Mouse (Mus musculus) lung, embryonic 15.5 days (tissue): ENCODE data around the gene Kctd13. TPM values are rescaled to one million over a fixed set of nuclear protein-coding genes. Genes with fewer than 3 reads are reported as not detected.
A peak's percentile ranks its signal among the peaks of the same experiment; 100 is the strongest.
"Not testable (repeated sequence)": the region's sequence is repeated elsewhere in the genome, so short reads cannot be mapped to it uniquely, and the experiment has no call there.

Source experiments
- ATAC-seq: fragments of 200-750 bp; cut with Nextera tagmentation; 2 replicates; pipeline ENCODE4 v1.8.0; 2017; ENCODE audit warnings: moderate number of reproducible peaks, borderline replicate concordance; ENCODE audit not compliant: low FRiP score, low TSS enrichment; ENCODE audit errors: extremely low read depth
- H3K27ac ChIP-seq: fragments of 300-500 bp; sonication (generic); 2 replicates; pipeline ENCODE4 v1.5.1; 2015; ENCODE audit warnings: moderate library complexity, mild to moderate bottlenecking, inconsistent platforms
- H3K27me3 ChIP-seq: fragments of 300-500 bp; sonication (generic); 2 replicates; pipeline ENCODE4 v1.6.1; 2015; ENCODE audit warnings: inconsistent platforms
- H3K36me3 ChIP-seq: fragments of 300-500 bp; sonication (generic); 2 replicates; pipeline ENCODE4 v1.6.1; 2015; ENCODE audit warnings: inconsistent platforms
- H3K4me1 ChIP-seq: fragments of 300-500 bp; sonication (generic); 2 replicates; pipeline ENCODE4 v1.6.1; 2015; ENCODE audit warnings: inconsistent platforms
- H3K4me2 ChIP-seq: fragments of 300-500 bp; sonication (generic); 2 replicates; pipeline ENCODE4 v1.6.1; 2015; ENCODE audit warnings: inconsistent platforms, mild to moderate bottlenecking, moderate library complexity
- H3K4me3 ChIP-seq: fragments of 300-500 bp; sonication (generic); 2 replicates; pipeline ENCODE4 v1.5.1; 2015; ENCODE audit warnings: mild to moderate bottlenecking, inconsistent platforms
- H3K9ac ChIP-seq: fragments of 300-500 bp; sonication (generic); 2 replicates; pipeline ENCODE4 v1.6.1; 2015; ENCODE audit warnings: inconsistent platforms
- H3K9me3 ChIP-seq: fragments of 300-500 bp; sonication (generic); 2 replicates; pipeline ENCODE4 v1.6.1; 2016; ENCODE audit warnings: inconsistent platforms
- WGBS: fragments of 180-500 bp; shearing (Covaris S2); methylation state at CpG from one replicate; pipeline ENCODE4 v1.1.7; 2015; 5-methylcytosine and 5-hydroxymethylcytosine counted together
- polyA plus RNA-seq: library from polyadenylated mRNA; unstranded; fragments of >200 nt; fragmentation: Nextera tagmentation; extraction: Ambion mirVana; gene quantifications from 2 replicates; pipeline ENCODE4 v1.2.1, GENCODE M21; 2015

Gene Kctd13
- polyA plus RNA-seq = 13.6 and 15.0 TPM in 2 replicates

GRCm38 (mm10) chr7:126928384-126929037 is at the start of gene Kctd13:
Gene Kctd13, plus strand, starts transcription at chr7:126928879.
- Histone ChIP-seq H3K4me2 (peak within 1 kb of the TSS; percentile 94), H3K9ac (peak within 1 kb of the TSS; percentile 90), H3K4me1 (peaks cover 11% of the 10 kb centered on the region), H3K27ac (peak within 1 kb of the TSS; percentile 70), H3K4me3 (peak within 1 kb of the TSS; percentile 93), H3K9me3 (no peaks in the 10 kb centered on the region), H3K27me3 (no peaks in the 10 kb centered on the region), H3K36me3 (peaks cover 6% of the 10 kb centered on the region; the same call in 1 of the 2 replicates)
- WGBS = 3% methylated on average over 55 of the region's 56 CpGs
- peak; percentile 98 for ATAC-seq

- H3K9ac ChIP-seq = 0 out of 2 replicates have a peak overlapping the region, but pooled peaks have one; percentile 97
- H3K27me3 ChIP-seq = no peaks in the 10 kb centered on the region
- H3K4me2 ChIP-seq = peak overlapping the region; percentile 83
- H3K4me1 ChIP-seq = peaks cover 30% of the 10 kb centered on the region
- H3K4me3 ChIP-seq = peak overlapping the region; percentile 88; the same call in 1 of the 2 replicates
- H3K9me3 ChIP-seq = no peaks in the 10 kb centered on the region
- peak overlapping the region; percentile 69 for H3K27ac ChIP-seq
- H3K36me3 ChIP-seq = peaks cover 43% of the 10 kb centered on the region
- no peak for ATAC-seq
- WGBS = 62% methylated on average over 6 of the region's 6 CpGs
These were observed 47.6 kb upstream of the Kctd13 start for GRCm38 (mm10) chr7:126881040-126881439.

DNA sequence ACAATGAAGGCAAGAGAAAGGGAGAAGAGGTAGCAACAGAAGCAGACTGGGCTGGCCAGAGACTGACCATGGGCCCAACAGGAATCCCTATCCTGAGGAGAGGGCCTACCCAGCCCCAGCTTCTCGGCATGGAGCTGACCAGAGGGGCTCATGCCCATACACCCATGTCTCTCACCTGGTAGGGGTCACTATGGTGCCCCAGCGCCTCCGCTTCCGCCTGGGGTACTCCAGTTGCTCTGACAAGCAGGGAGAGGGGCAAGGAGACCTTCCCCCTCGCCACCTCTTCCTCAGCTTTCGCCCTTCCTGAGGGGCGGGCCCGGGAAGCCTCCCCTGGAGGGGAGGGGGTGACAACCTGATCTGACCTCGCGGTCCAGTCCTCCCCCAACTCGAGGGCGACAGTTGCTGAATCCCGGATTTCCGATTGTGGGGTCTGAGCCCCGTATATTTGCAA is 44.9 kb upstream of the Kctd13 start:
- WGBS = 0% methylated on average over 15 of the region's 15 CpGs
- H3K4me1 ChIP-seq = peaks cover 30% of the 10 kb centered on the region
- peak overlapping the region; percentile 88 for H3K4me3 ChIP-seq
- peak overlapping the region; percentile 97 for H3K9ac ChIP-seq
- no peaks in the 10 kb centered on the region for H3K27me3 ChIP-seq
- peak overlapping the region; percentile 83 for H3K4me2 ChIP-seq
- peak overlapping the region; percentile 96 for H3K27ac ChIP-seq
- H3K9me3 ChIP-seq = no peaks in the 10 kb centered on the region
- ATAC-seq = no peak
- peaks cover 16% of the 10 kb centered on the region for H3K36me3 ChIP-seq

GRCm38 (mm10) chr7:126884286-126885164 is 44.2 kb upstream of the Kctd13 start, which contains the start of gene Taok2:
Gene Taok2, minus strand, starts transcription at chr7:126884703.
- Histone ChIP-seq H3K4me2 (peak within 1 kb of the TSS; percentile 83), H3K27me3 (no peaks in the 10 kb centered on the region), H3K4me1 (peaks cover 30% of the 10 kb centered on the region), H3K36me3 (peaks cover 9% of the 10 kb centered on the region), H3K9me3 (no peaks in the 10 kb centered on the region), H3K4me3 (peak within 1 kb of the TSS; percentile 88), H3K27ac (peak within 1 kb of the TSS; percentile 96), H3K9ac (peak within 1 kb of the TSS; percentile 97)
- WGBS = under 1% methylated on average over 56 of the region's 56 CpGs
- ATAC-seq = peak; percentile 96

GRCm38 (mm10) chr7:126887281-126887680 is 41.4 kb upstream of the Kctd13 start:
- H3K4me3 ChIP-seq = no peak overlapping the region
- 46% methylated on average over 5 of the region's 5 CpGs for WGBS
- no peak for ATAC-seq
- peaks cover 8% of the 10 kb centered on the region; the same call in 1 of the 2 replicates for H3K36me3 ChIP-seq
- no peaks in the 10 kb centered on the region for H3K27me3 ChIP-seq
- peaks cover 15% of the 10 kb centered on the region for H3K4me1 ChIP-seq
- H3K9ac ChIP-seq = no peak overlapping the region
- no peaks in the 10 kb centered on the region for H3K9me3 ChIP-seq
- H3K4me2 ChIP-seq = no peak overlapping the region
- H3K27ac ChIP-seq = no peak overlapping the region

GRCm38 (mm10) chr7:126888852-126889251 is 39.8 kb upstream of the Kctd13 start:
- H3K4me2 ChIP-seq = no peak overlapping the region
- peaks cover 4% of the 10 kb centered on the region; the same call in 1 of the 2 replicates for H3K4me1 ChIP-seq
- H3K27ac ChIP-seq = no peak overlapping the region
- no peak overlapping the region for H3K4me3 ChIP-seq
- peaks cover 8% of the 10 kb centered on the region; the same call in 1 of the 2 replicates for H3K36me3 ChIP-seq
- no peak overlapping the region for H3K9ac ChIP-seq
- no peak for ATAC-seq
- no peaks in the 10 kb centered on the region for H3K9me3 ChIP-seq
- 33% methylated on average over 7 of the region's 7 CpGs for WGBS
- no peaks in the 10 kb centered on the region for H3K27me3 ChIP-seq

- H3K4me2 ChIP-seq = peak overlapping the region; percentile 80; the same call in 1 of the 2 replicates
- 84% methylated on average over 5 of the region's 5 CpGs for WGBS
- no peaks in the 10 kb centered on the region for H3K9me3 ChIP-seq
- H3K4me1 ChIP-seq = peaks cover 15% of the 10 kb centered on the region
- H3K4me3 ChIP-seq = no peak overlapping the region
- no peak for ATAC-seq
- H3K27ac ChIP-seq = no peak overlapping the region
- H3K9ac ChIP-seq = no peak overlapping the region
- peaks cover under 1% of the 10 kb centered on the region; the same call in 1 of the 2 replicates for H3K36me3 ChIP-seq
- H3K27me3 ChIP-seq = no peaks in the 10 kb centered on the region
These were observed 31.8 kb upstream of the Kctd13 start for GRCm38 (mm10) chr7:126896912-126897311.

GRCm38 (mm10) chr7:126897390-126898101 is 31.1 kb upstream of the Kctd13 start:
- no peaks in the 10 kb centered on the region for H3K27me3 ChIP-seq
- peak overlapping the region; percentile 64 for H3K4me3 ChIP-seq
- H3K4me2 ChIP-seq = peak overlapping the region; percentile 80
- WGBS = 16% methylated on average over 16 of the region's 16 CpGs
- H3K27ac ChIP-seq = peak overlapping the region; percentile 45
- peaks cover 15% of the 10 kb centered on the region for H3K4me1 ChIP-seq
- ATAC-seq = peak; percentile 72; the same call in 1 of the 2 replicates
- H3K9me3 ChIP-seq = no peaks in the 10 kb centered on the region
- no peaks in the 10 kb centered on the region for H3K36me3 ChIP-seq
- H3K9ac ChIP-seq = peak overlapping the region; percentile 64

- H3K4me2 ChIP-seq = peak overlapping the region; percentile 80
- 10% methylated on average over 37 of the region's 37 CpGs for WGBS
- H3K9ac ChIP-seq = peak overlapping the region; percentile 64
- H3K4me3 ChIP-seq = peak overlapping the region; percentile 64
- ATAC-seq = peak; percentile 94
- no peaks in the 10 kb centered on the region for H3K36me3 ChIP-seq
- H3K27me3 ChIP-seq = no peaks in the 10 kb centered on the region
- peak overlapping the region; percentile 45 for H3K27ac ChIP-seq
- H3K9me3 ChIP-seq = no peaks in the 10 kb centered on the region
- peaks cover 15% of the 10 kb centered on the region for H3K4me1 ChIP-seq
These were observed 30.3 kb upstream of the Kctd13 start for GRCm38 (mm10) chr7:126898102-126898990.

DNA sequence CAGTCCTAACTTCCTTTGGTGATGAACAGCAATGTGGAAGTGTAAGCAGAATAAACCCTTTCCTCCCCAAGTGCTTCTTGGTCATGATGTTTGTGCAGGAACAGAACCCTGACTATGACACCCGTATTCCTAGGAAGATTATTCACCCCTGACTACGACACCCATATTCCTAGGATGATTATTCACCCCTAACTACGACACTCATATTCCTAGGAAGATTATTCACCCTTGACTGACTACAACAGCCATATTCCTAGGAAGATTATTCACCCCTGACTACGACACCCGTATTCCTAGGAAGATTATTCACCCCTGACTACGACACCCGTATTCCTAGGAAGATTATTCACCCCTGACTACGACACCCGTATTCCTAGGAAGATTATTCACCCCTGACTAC is 28.9 kb upstream of the Kctd13 start:
- H3K9ac ChIP-seq, H3K27me3 ChIP-seq, ATAC-seq, H3K9me3 ChIP-seq, H3K4me3 ChIP-seq, H3K27ac ChIP-seq, H3K36me3 ChIP-seq, H3K4me2 ChIP-seq: not testable (repeated sequence)
- 93% methylated on average over 7 of the region's 9 CpGs for WGBS
- peaks cover 15% of the 10 kb centered on the region for H3K4me1 ChIP-seq
